Mouse (Mus musculus) midbrain, embryonic 14.5 days (tissue): ENCODE data around the gene Baz1b. TPM values are rescaled to one million over a fixed set of nuclear protein-coding genes. Genes with fewer than 3 reads are reported as not detected.
A peak's percentile ranks its signal among the peaks of the same experiment; 100 is the strongest.

Experiments used
- ATAC-seq: fragments of 200-750 bp; cut with Nextera tagmentation; 2 replicates; pipeline ENCODE4 v1.8.0; 2017; ENCODE audit warnings: moderate number of reproducible peaks, moderate library complexity; ENCODE audit not compliant: low FRiP score, low TSS enrichment
- DNase-seq: peaks from one replicate; pipeline ENCODE4 v3.0.0-alpha.2; 2015
- H3K27ac ChIP-seq: fragments of 300-500 bp; sonication (generic); replicated peaks from 2 replicates; pipeline ENCODE4 v1.5.1; 2014; ENCODE audit warnings: mild to moderate bottlenecking, low read depth, low read length, moderate library complexity
- H3K27me3 ChIP-seq: fragments of 300-500 bp; sonication (generic); 2 replicates; pipeline ENCODE4 v1.6.1; 2014; ENCODE audit warnings: low read length, control low read depth, mixed read lengths; ENCODE audit not compliant: control insufficient read depth, insufficient read depth
- H3K36me3 ChIP-seq: fragments of 300-500 bp; sonication (generic); 2 replicates; pipeline ENCODE4 v1.6.1; 2014; ENCODE audit warnings: low read length, control low read depth; ENCODE audit not compliant: control insufficient read depth, insufficient read depth
- H3K4me1 ChIP-seq: fragments of 300-500 bp; sonication (generic); 2 replicates; pipeline ENCODE4 v1.6.1; 2014; ENCODE audit warnings: mild to moderate bottlenecking, antibody characterized with exemption, low read length, control low read depth; ENCODE audit not compliant: control insufficient read depth, insufficient read depth
- H3K4me2 ChIP-seq: fragments of 300-500 bp; sonication (generic); 2 replicates; pipeline ENCODE4 v1.6.1; 2014; ENCODE audit warnings: mild to moderate bottlenecking, low read length, moderate library complexity
- H3K4me3 ChIP-seq: fragments of 300-500 bp; sonication (generic); replicated peaks from 2 replicates; pipeline ENCODE4 v1.5.1; 2014; ENCODE audit warnings: low read depth, low read length
- H3K9ac ChIP-seq: fragments of 300-500 bp; sonication (generic); replicated peaks from 2 replicates; pipeline ENCODE4 v1.6.1; 2014; ENCODE audit warnings: mild to moderate bottlenecking, low read length, moderate library complexity
- H3K9me3 ChIP-seq: fragments of 300-500 bp; sonication (generic); 2 replicates; pipeline ENCODE4 v1.6.1; 2016; ENCODE audit warnings: low read length, control low read depth, mixed read lengths; ENCODE audit not compliant: control insufficient read depth
- WGBS: fragments of 180-500 bp; shearing (Covaris S2); extraction: QIAGEN DNeasy Blood & Tissue Kit; methylation state at CpG from one replicate; pipeline ENCODE4 v1.1.7; 2014; 5-methylcytosine and 5-hydroxymethylcytosine counted together
- polyA plus RNA-seq: library from polyadenylated mRNA; unstranded; fragments of >200 nt; fragmentation: Nextera tagmentation; extraction: Ambion mirVana; gene quantifications from 2 replicates; pipeline ENCODE4 v1.2.1, GENCODE M21; 2014

Baz1b gene
- polyA plus RNA-seq, 1 experiment from 2014 or later, result 43.9 TPM

DNA sequence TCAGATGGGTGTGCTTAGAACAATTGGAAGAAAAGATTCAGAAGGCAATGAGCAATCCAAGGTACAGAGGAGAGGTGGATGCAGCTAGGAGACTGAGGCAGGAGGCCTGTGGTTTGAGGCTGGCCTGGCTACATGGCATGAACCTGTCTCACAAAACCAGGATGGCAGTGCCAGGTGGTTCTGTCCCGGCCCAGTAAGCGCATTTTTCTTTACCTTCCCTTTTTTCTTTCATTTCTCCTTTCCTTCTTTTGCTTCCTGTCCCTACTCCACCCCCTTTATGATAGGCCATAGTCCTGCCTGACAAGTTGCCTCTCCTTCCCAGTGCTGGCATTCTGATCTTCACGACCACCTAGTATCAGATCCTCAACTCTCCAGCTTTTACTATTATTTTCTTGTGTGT is 2.0 kb upstream of the Baz1b start:
- no peak for ATAC-seq

DNA sequence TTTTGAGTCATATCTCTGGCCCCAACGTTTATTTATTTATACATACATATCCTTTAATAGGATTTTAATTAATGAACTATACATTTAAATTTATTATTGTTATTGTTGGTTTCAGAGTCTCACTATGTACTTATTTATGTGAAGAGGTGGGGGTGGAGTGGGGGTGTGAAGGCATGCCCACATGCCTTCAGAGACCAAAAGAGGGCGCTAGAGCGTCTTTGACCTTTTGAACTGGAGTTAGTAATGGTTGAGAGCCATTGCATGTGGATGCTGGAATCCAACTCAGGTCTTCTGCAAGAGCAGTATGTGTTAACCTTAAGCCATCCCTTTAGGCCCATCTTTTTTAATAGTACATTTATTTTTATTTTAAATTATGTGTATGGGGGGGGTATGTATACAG is 1.5 kb upstream of the Baz1b start:
- 37% methylated on average over 3 of the region's 3 CpGs for WGBS
- H3K4me2 ChIP-seq, result no peak overlapping the region
- no peaks in the 10 kb centered on the region for H3K9me3 ChIP-seq
- ATAC-seq, result no peak
- no peak overlapping the region for H3K9ac ChIP-seq
- DNase-seq, result peak; percentile 26
- H3K27me3 ChIP-seq, result no peaks in the 10 kb centered on the region
- peaks cover 31% of the 10 kb centered on the region for H3K36me3 ChIP-seq
- no peak overlapping the region for H3K4me3 ChIP-seq
- peaks cover 21% of the 10 kb centered on the region for H3K4me1 ChIP-seq
- H3K27ac ChIP-seq, result no peak overlapping the region

More for the DNA sequence above, 2.0 kb upstream of the Baz1b start:
- peaks cover 17% of the 10 kb centered on the region for H3K4me1 ChIP-seq
- H3K9ac ChIP-seq, result no peak overlapping the region
- H3K4me2 ChIP-seq, result no peak overlapping the region
- no peak overlapping the region for H3K4me3 ChIP-seq
- DNase-seq, result no peak
- no peak overlapping the region for H3K27ac ChIP-seq
- H3K27me3 ChIP-seq, result no peaks in the 10 kb centered on the region
- 99% methylated on average over 3 of the region's 3 CpGs for WGBS
- H3K9me3 ChIP-seq, result no peaks in the 10 kb centered on the region
- H3K36me3 ChIP-seq, result peaks cover 37% of the 10 kb centered on the region

DNA sequence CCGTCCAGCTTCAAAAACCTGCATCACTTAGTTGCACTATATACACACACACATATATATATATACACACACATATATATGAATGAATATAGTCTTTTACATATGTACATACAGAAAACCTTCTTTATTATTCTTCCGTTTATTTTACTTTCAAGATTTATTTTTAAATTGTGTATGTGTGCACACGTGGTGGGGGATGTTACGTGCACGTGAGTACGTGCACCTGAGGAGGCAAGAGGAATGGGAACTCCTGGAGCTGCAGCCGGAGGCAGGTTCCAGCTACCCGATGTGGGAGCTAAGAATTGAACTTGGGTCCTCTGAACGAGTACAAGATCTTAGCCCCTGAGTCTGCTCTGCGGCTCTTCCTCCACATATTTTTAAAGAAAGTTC is 838 bp upstream of the Baz1b start:
- ATAC-seq, result no peak

DNA sequence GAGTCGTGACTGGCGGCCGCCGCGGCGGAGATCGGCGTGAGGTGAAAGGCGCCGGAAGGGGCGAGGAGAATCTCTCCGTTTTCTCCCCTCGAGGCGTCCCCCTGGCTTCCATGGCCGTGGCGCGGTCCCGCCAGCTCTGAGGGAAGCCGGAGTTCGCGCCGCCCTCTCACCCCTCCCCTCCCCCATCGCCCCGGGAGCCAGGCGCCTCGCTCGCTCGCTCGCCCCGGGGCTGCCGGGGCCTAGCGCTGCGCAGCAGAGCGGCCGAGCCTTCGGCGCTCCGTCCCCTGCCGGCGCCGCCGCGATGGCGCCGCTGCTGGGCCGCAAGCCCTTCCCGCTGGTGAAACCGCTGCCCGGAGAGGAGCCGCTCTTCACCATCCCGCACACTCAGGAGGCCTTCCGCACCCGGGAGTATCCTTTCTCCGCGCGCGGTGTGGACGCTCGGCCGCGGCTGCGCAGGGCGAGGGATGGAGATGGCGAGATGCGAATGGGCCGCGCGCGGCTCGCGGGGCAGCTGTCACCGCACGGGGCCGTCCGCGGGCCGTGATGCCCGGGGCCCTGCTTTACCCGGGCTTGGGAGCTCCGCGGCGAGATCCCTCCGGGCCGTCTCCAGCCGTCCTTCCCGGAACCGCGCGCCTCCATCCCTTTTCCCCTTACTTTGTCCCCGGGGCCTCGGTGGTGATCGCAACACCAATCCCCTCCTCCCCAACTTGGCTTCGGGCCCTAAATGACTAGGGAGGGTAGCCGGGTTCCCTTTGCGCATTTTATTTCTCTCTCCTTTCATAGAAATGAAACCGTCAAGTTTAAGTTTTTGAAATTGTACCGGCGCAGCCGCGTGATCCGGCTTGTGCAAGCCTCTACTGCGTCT is 517 bp downstream of the Baz1b start:
- Histone ChIP-seq H3K9me3 (no peaks in the 10 kb centered on the region), H3K4me2 (peak overlapping the region; percentile 80), H3K27me3 (no peaks in the 10 kb centered on the region), H3K4me3 (peak overlapping the region; percentile 97), H3K36me3 (peaks cover 13% of the 10 kb centered on the region; the same call in 1 of the 2 replicates), H3K4me1 (peaks cover 25% of the 10 kb centered on the region), H3K27ac (peak overlapping the region; percentile 94), H3K9ac (peak overlapping the region; percentile 94)
- DNase-seq, result peak; percentile 50
- WGBS, result under 1% methylated on average over 95 of the region's 102 CpGs
- ATAC-seq, result peak; percentile 72

More for the DNA sequence above, 838 bp upstream of the Baz1b start:
- Histone ChIP-seq H3K4me3 (peak overlapping the region; percentile 97), H3K4me2 (peak overlapping the region; percentile 80), H3K9me3 (no peaks in the 10 kb centered on the region), H3K9ac (peak overlapping the region; percentile 94), H3K27me3 (no peaks in the 10 kb centered on the region), H3K4me1 (peaks cover 21% of the 10 kb centered on the region), H3K36me3 (peaks cover 25% of the 10 kb centered on the region), H3K27ac (peak overlapping the region; percentile 94)
- 20% methylated on average over 10 of the region's 10 CpGs for WGBS
- DNase-seq, result no peak

DNA sequence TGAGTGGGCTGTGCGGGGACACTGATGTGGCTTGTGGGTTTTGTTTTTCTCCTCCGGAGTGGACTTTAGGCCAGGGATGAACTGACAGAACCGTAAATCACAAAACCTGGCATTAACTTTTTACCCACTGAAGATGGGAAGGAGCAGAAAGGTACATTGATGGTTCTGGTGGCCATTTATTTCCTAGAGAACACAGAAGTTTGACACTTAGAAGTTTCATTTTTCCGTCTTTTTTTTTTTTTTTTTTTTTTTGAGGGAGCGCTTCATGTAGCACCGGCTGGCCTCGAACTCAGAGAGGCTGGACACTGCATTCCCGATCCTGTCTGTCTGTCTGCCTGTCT is 1.1 kb downstream of the Baz1b start:
- DNase-seq, result no peak
- 1% methylated on average over 8 of the region's 8 CpGs for WGBS

DNA sequence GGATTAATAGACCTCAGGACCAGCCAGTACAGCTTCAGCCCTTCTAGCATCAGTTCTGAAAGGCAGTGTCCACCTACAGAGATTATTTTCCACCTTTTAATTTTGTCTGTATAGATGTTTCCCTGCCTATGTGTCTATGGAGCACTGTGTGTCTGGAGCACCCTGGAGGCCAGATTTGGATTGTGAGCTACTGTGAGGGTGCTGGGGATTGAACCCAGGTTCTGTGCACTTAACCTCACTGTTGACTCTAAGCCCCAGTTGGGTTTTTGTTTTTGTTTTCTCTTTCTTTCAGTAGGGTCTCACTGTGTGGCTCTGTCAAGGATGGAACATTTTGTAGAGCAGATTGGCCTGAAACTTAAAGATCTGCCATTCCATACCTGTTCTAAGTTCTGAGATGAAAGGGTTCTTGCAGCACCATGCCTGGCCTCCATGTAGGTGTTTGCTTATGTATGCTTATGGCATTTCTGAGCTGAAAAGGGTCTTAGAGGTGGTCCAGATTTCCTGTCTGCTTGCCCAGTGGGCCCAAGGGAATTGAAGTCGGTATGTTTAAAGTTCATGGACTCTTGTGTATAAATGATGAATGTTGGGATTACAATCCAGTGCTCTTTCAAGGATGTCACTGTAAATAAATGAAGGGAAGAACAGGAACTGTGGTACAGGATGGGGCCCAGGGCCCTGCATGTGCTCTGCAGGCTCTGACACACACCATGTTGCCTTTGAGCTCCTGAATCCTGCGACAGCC is 2.4 kb downstream of the Baz1b start:
- H3K9ac ChIP-seq, result peak overlapping the region; percentile 94; the same call in 1 of the 2 replicates
- peak overlapping the region; percentile 97 for H3K4me3 ChIP-seq
- H3K4me1 ChIP-seq, result peaks cover 27% of the 10 kb centered on the region
- H3K9me3 ChIP-seq, result no peaks in the 10 kb centered on the region
- H3K27me3 ChIP-seq, result no peaks in the 10 kb centered on the region
- ATAC-seq (no peak), DNase-seq (no peak)
- 71% methylated on average over 2 of the region's 2 CpGs for WGBS
- peaks cover 13% of the 10 kb centered on the region; the same call in 1 of the 2 replicates for H3K36me3 ChIP-seq
- H3K4me2 ChIP-seq, result peak overlapping the region; percentile 80
- no peak overlapping the region for H3K27ac ChIP-seq

More for the DNA sequence above, 1.1 kb downstream of the Baz1b start:
- H3K4me2 ChIP-seq, result peak overlapping the region; percentile 80
- no peak for ATAC-seq
- H3K27me3 ChIP-seq, result no peaks in the 10 kb centered on the region
- peak overlapping the region; percentile 94 for H3K9ac ChIP-seq
- peak overlapping the region; percentile 94 for H3K27ac ChIP-seq
- H3K9me3 ChIP-seq, result no peaks in the 10 kb centered on the region
- H3K4me1 ChIP-seq, result peaks cover 27% of the 10 kb centered on the region
- H3K4me3 ChIP-seq, result peak overlapping the region; percentile 97
- H3K36me3 ChIP-seq, result peaks cover 9% of the 10 kb centered on the region; the same call in 1 of the 2 replicates

DNA sequence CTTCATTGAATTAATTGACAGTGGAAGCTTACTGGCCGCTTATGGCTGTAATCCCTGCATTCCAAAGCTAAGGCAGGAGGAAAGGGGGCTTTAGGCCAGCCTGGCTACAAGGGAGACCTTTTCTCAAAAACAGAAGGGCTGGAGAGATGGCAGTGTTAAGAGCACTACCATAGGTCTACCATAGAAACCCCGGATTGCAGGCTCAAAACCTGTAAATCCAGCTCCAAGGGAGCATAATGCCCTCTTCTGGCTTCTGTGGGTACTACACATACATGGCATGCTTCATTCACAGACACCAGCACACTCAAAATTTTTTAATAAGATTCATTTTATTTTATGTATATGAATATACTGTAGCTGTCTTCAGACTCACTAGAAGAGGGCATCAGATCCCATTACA is 4.6 kb downstream of the Baz1b start:
- Histone ChIP-seq H3K36me3 (peaks cover 19% of the 10 kb centered on the region; the same call in 1 of the 2 replicates), H3K4me2 (no peak overlapping the region), H3K9me3 (no peaks in the 10 kb centered on the region), H3K27me3 (no peaks in the 10 kb centered on the region), H3K4me3 (no peak overlapping the region), H3K27ac (no peak overlapping the region), H3K9ac (no peak overlapping the region), H3K4me1 (peaks cover 27% of the 10 kb centered on the region)
- DNase-seq, result peak; percentile 87
- 24% methylated on average over 2 of the region's 2 CpGs for WGBS
- ATAC-seq, result no peak

DNA sequence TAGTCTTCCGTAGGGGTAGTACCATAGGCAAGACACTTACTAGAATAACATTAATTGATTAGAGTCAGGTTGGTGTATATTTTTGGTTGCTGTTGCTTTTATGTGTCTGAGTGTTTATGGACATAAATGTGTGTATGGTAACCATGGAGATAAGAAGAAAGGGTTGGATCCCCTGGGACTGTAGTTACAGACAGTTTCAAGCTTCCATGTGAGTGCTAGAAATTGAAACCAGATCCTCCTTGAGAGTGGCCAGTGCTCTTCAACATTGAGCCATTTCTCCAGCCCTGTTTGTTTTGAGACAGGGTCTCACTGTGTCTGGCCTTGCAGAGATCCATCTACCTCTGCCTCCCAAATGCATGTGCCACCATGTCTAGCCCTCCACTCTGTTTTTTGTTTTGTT is 5.4 kb downstream of the Baz1b start:
- Histone ChIP-seq H3K27me3 (no peaks in the 10 kb centered on the region), H3K4me2 (no peak overlapping the region), H3K36me3 (peaks cover 19% of the 10 kb centered on the region; the same call in 1 of the 2 replicates), H3K9me3 (no peaks in the 10 kb centered on the region), H3K4me3 (no peak overlapping the region), H3K4me1 (peaks cover 27% of the 10 kb centered on the region), H3K27ac (no peak overlapping the region), H3K9ac (no peak overlapping the region)
- DNase-seq (no peak), ATAC-seq (no peak)
- 93% methylated on average over 1 of the region's 1 CpGs for WGBS
